Mouse (Mus musculus): ENCODE data around the gene Kmt2d. TPM values are rescaled to one million over a fixed set of nuclear protein-coding genes. Genes with fewer than 3 reads are reported as not detected.
"Not testable (repeated sequence)": the region's sequence is repeated elsewhere in the genome, so short reads cannot be mapped to it uniquely, and the experiment has no call there.

Gene Kmt2d
- polyA plus RNA-seq, 1 experiment from 2014 or later = 7.0 TPM

DNA sequence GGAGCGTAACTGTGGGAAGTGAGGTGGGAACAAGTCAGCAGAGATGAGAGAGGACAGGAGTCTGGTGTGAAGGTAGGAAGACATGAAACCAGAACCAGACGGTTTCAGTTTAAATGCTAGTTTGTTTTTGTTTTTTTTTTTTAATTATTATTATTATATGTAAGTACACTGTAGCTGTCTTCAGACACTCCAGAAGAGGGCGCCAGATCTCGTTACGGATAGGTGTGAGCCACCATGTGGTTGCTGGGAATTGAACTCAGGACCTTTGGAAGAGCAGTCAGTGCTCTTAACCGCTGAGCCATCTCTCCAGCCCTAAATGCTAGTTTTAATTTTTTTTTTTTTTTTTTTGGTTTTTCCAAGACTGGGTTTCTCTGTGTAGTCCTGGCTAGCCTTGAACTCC is 60.8 kb downstream of the Kmt2d start:
- Histone ChIP-seq H3K36me3 (peaks cover 47% of the 10 kb centered on the region), H3K4me1 (peaks cover 32% of the 10 kb centered on the region), H3K27me3 (replicated peaks) (peaks cover 49% of the 10 kb centered on the region)
- not testable (repeated sequence) for H3K9ac ChIP-seq; ATAC-seq; H3K27ac ChIP-seq; H3K9me3 ChIP-seq (replicated peaks); H3K4me3 ChIP-seq; H3K4me2 ChIP-seq
- 60% methylated on average over 6 of the region's 6 CpGs for WGBS (ENCODE audit: insufficient replicate concordance)

DNA sequence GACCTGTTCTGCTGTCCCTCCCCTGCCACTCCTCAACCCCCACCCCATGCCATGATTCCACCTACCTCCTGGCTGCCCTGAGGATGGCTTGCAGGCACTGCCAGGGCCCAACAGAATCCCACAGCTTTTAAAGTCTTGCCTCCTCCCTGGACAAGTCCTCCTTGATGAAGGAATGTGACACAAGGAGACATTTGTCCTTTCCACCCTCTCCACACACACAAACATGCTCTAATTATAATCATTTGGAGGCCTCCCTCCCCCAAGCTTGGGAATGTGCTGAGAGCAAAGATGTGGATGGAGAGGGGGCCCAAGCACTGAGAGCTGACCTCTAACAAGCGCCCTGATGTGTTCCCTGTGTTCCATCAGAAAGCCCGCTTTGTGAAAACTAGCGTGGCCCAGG is 61.6 kb downstream of the Kmt2d start, which contains the start of gene Ddn:
TSS of gene Ddn (minus strand) at position 101 of the 400 bp plus-strand sequence.
- no peak within 1 kb of the TSS for H3K4me3 ChIP-seq
- no peak for ATAC-seq
- peaks cover 39% of the 10 kb centered on the region for H3K36me3 ChIP-seq
- no peak within 1 kb of the TSS for H3K27ac ChIP-seq
- H3K27me3 ChIP-seq (replicated peaks) = peaks cover 57% of the 10 kb centered on the region
- no peak within 1 kb of the TSS for H3K9ac ChIP-seq
- no peak within 1 kb of the TSS for H3K4me2 ChIP-seq
- H3K4me1 ChIP-seq = peaks cover 37% of the 10 kb centered on the region
- WGBS (ENCODE audit: insufficient replicate concordance) = 60% methylated on average over 3 of the region's 3 CpGs
- no peaks in the 10 kb centered on the region for H3K9me3 ChIP-seq (replicated peaks)

DNA sequence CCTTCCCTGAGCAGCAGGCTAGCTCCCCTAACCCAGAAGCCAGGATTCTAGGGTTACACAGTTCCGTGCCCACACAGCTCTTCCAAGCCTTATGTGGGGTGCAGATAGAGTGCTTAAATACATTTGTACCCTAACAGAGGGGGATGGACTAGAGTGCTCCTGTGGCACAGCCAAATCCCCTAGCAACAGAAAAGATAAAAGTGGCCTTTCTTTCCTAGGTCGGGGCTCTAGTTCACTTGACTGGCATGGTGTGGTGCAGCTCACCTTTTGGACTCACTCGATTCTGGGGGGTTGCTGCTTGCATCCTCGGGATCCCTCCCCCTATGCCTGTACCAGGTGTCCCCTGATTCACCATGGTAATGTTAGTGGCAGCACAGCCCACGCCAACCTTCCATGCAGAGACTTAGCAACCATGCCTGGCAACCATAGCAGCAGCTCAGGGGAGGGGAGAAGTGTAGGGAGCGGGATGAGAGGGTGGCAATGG is 62.3 kb downstream of the Kmt2d start:
- Histone ChIP-seq H3K36me3 (peaks cover 32% of the 10 kb centered on the region), H3K9me3 (replicated peaks) (no peaks in the 10 kb centered on the region), H3K27ac (no peak overlapping the region), H3K4me2 (no peak overlapping the region), H3K4me1 (peaks cover 41% of the 10 kb centered on the region), H3K27me3 (replicated peaks) (peaks cover 64% of the 10 kb centered on the region), H3K9ac (no peak overlapping the region), H3K4me3 (no peak overlapping the region)
- 14% methylated on average over 6 of the region's 6 CpGs for WGBS (ENCODE audit: insufficient replicate concordance)
- no peak for ATAC-seq

DNA sequence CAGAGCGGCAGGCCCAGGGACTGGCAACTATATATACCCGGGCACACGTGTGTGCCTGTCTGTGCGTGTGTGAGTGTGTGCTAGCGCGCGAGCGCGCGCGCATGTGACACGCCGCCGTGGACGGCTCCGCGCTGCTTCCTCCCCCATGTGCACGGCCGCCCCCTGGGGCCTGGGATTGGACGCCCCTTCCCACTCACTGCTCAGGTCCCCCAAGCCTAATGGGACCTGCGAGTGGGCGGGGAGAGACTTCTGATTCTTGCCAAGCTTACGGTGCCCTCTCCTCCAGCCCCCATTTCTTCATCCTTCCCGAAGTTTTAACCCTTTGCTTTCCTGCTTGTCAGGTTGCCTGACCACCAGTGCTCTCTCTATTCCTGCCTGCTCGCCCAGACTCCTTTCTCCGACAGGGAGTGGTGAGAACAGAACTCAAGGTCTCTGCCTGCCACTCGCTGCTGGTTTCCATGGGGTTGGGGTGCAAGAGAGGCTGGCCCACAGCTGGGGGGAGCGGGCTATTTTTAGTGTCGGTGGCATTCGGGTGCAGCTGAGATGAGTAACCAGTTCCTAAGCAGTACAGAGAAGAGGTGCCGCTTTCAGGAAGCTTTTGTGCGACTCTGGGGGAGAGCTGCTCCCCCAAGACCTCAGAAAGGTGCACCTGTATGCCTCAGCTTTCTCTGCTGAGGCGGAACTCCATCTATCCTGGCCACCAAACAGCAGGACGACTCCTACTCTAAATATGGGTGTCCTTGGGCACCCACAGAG is 62.9 kb downstream of the Kmt2d start:
- no peaks in the 10 kb centered on the region for H3K9me3 ChIP-seq (replicated peaks)
- WGBS (ENCODE audit: insufficient replicate concordance) = 3% methylated on average over 34 of the region's 34 CpGs
- ATAC-seq = no peak

DNA sequence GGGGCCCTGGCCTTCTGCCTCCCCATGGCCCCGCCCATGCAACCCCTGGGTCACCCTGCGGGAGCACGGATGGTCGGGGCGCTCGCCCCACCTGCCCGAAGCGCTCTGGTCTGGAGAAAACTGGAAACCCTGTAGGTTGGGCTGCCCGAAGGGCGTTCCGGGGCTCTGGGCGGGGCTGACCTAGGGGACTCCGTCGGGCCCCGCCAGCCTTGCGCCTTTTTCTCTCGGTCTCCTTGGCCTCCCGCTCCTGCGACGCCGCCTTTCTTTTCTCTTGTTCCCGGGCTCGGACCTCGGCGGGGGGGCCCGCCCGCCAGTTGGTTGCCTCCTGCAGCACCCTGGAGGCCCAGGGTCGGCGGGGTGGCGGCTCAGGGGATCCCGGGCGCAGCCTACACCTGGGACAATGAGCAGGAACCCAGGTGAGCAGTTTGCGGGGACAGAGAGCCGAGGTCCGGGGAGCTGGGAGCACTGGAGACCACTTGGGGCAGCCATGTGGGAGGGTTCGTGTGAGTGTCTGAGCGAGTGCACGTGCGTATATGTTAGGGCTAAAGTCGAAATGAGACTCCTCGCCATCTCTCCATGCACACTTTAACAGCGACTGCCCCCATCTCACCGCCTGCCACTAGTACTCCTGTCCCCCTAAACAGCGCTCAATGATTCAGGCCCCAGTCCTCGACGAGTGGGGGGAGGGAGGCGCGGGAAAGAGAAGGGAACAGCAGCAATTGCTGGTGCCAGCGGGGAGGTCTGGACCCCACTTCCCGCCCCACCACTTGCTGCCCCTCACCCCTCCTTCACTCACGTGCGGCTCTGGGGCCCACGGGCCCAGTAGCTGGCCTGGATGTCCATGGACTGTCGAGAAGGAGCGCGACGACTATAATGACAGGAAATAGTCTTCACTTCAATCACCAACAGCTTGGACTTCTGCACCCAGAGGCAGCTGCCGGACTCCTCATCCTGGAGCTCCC is 63.9 kb downstream of the Kmt2d start:
- Histone ChIP-seq H3K9me3 (replicated peaks) (no peaks in the 10 kb centered on the region), H3K9ac (peak overlapping the region; percentile 44), H3K27me3 (replicated peaks) (peaks cover 80% of the 10 kb centered on the region), H3K4me3 (peak overlapping the region; percentile 45), H3K4me2 (peak overlapping the region; percentile 69), H3K27ac (no peak overlapping the region), H3K36me3 (peaks cover 16% of the 10 kb centered on the region), H3K4me1 (peaks cover 50% of the 10 kb centered on the region)
- 2% methylated on average over 58 of the region's 58 CpGs for WGBS (ENCODE audit: insufficient replicate concordance)
- ATAC-seq = peak; percentile 60

More for the DNA sequence above, 62.9 kb downstream of the Kmt2d start:
- Histone ChIP-seq H3K4me2 (peak overlapping the region; percentile 69), H3K4me1 (peaks cover 47% of the 10 kb centered on the region), H3K9ac (0 out of 2 replicates have a peak overlapping the region, but pooled peaks have one; percentile 19), H3K36me3 (peaks cover 26% of the 10 kb centered on the region), H3K27me3 (replicated peaks) (peaks cover 70% of the 10 kb centered on the region), H3K27ac (no peak overlapping the region), H3K4me3 (peak overlapping the region; percentile 45)

DNA sequence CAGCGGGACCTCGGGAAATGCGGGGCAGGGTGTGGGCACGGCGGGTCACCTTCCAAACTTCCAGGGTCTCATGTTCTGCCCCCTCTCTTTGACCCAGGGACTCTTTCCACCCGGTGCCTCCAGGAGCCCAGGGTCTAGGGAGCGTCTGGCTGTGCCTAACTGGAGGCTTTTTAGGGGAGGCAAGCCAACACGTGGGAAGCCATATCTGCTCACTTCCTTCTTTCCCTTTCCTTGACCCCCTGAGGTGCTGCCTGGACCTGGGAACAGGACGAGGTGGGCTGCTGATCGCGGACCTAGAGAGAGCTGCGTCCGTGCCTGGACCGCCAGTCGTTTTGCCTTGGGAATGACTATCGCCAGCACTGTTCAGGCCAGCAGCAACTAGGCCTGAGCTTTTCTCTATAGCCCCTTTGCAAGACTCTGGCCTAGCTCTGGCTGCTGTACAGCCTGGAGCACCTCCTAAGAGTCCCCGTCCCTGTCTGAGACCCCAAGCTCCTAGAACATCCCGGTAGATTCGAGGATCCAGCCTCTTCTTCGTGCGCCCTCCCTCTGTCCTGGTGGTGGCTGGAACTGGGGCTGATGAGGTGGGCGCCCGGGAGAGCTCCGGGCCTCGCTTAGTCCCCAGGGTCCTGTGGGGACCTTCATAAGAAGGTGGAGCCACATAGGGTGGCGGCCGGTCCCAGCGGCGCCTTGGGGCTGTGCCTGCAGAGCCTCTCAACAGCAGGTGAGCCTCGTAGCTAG is 64.8 kb downstream of the Kmt2d start:
- WGBS (ENCODE audit: insufficient replicate concordance) = 10% methylated on average over 30 of the region's 30 CpGs
- H3K9ac ChIP-seq = peak overlapping the region; percentile 44

DNA sequence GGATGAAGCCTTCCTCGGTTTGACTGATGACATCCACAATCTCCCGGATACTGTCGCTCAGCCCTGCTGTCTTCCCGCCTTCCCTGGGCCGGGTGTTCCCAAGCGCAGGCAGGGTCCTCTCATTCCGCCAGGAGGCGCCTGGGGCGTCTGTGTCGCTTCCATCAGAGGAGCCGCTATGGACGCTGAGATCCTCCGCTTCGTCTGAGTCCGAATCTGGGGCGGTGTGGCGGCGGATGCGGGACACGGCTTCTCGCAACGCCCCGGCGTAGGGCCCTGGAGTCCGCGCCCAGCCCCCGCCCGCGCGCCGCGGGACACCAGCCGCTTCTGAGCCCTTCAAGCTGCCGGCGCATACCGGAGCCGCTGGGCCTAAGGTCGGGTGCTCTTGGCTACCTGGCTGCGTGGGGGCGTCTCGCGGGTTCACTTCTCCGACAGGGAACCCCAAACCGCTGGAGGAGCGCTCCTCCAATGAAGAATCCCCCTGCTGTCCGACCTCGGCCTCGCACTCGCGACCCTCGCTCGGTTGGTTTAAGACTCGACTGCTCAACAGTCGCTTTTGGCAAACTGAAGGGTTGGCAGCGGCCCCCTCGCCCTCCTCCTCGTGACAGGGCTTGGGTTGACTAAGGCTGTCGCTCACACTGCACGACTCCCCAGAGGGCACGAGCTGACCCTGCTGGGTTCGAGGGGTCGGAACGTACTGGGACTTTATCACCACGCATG is 65.5 kb downstream of the Kmt2d start:
- Histone ChIP-seq H3K9ac (peak overlapping the region; percentile 48; the same call in 1 of the 2 replicates), H3K27ac (no peak overlapping the region), H3K27me3 (replicated peaks) (peaks cover 96% of the 10 kb centered on the region), H3K36me3 (no peaks in the 10 kb centered on the region; the same call in 1 of the 2 replicates), H3K4me1 (peaks cover 50% of the 10 kb centered on the region), H3K9me3 (replicated peaks) (no peaks in the 10 kb centered on the region), H3K4me2 (peak overlapping the region; percentile 69), H3K4me3 (peak overlapping the region; percentile 46)
- WGBS (ENCODE audit: insufficient replicate concordance) = under 1% methylated on average over 64 of the region's 64 CpGs
- ATAC-seq = no peak

More for the DNA sequence above, 64.8 kb downstream of the Kmt2d start:
- Histone ChIP-seq H3K4me3 (peak overlapping the region; percentile 46), H3K4me2 (peak overlapping the region; percentile 69), H3K9me3 (replicated peaks) (no peaks in the 10 kb centered on the region), H3K27ac (no peak overlapping the region), H3K4me1 (peaks cover 50% of the 10 kb centered on the region), H3K36me3 (peaks cover 7% of the 10 kb centered on the region), H3K27me3 (replicated peaks) (peaks cover 89% of the 10 kb centered on the region)
- ATAC-seq = peak; percentile 13; the same call in 1 of the 2 replicates

DNA sequence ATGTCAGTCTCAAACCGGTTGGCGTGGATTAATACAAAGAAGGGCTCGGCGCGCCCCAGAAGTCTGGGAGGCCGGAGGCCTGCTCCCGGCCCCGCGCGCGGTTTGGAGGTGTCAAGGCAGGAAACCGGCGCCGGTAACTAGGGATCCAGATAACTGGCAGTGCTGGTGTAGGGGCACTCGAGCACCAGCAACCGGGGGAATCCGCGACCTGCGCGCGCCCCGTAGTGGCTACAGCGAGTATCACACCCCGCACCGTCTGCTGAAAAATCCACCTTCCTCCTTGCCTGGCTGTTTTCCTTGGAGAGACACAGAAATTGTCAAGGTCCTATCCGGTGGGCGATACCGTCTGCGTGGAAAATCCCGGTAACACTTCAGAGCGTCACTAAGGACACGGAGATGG is 67.0 kb downstream of the Kmt2d start:
- Histone ChIP-seq H3K9me3 (replicated peaks) (no peaks in the 10 kb centered on the region), H3K27ac (no peak overlapping the region), H3K9ac (no peak overlapping the region), H3K4me1 (peaks cover 50% of the 10 kb centered on the region), H3K4me2 (peak overlapping the region; percentile 48), H3K36me3 (no peaks in the 10 kb centered on the region), H3K4me3 (peak overlapping the region; percentile 18; the same call in 1 of the 2 replicates), H3K27me3 (replicated peaks) (peaks cover 100% of the 10 kb centered on the region)
- peak; percentile 44; the same call in 1 of the 2 replicates for ATAC-seq
- under 1% methylated on average over 32 of the region's 32 CpGs for WGBS (ENCODE audit: insufficient replicate concordance)

DNA sequence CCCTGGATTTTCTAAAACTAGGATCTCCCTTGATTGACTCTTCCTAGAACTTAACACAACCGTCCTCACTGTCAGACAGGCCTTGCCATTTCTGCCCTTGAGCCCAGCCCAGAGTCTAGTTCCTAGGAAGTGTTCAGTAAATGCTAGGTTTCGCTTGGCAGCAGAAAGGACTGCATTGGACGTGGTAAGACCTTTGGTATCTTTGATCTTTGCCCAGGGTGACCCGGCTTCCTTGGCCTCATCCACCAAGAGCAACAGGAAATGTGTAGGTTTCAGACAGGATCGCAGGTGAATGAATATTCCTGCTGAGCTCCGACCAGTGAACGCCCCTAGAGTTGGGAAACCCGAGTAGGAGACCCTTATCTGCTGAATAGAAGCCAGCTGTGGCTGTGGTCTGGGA is 68.1 kb downstream of the Kmt2d start:
- Histone ChIP-seq H3K27ac (no peak overlapping the region), H3K36me3 (no peaks in the 10 kb centered on the region), H3K27me3 (replicated peaks) (peaks cover 100% of the 10 kb centered on the region), H3K9ac (no peak overlapping the region), H3K9me3 (replicated peaks) (no peaks in the 10 kb centered on the region), H3K4me2 (peak overlapping the region; percentile 48; the same call in 1 of the 2 replicates), H3K4me3 (no peak overlapping the region), H3K4me1 (peaks cover 46% of the 10 kb centered on the region)
- ATAC-seq = no peak
- whole genome bisulfite sequencing (ENCODE audit: insufficient replicate concordance) = 3% methylated on average over 8 of the region's 8 CpGs

DNA sequence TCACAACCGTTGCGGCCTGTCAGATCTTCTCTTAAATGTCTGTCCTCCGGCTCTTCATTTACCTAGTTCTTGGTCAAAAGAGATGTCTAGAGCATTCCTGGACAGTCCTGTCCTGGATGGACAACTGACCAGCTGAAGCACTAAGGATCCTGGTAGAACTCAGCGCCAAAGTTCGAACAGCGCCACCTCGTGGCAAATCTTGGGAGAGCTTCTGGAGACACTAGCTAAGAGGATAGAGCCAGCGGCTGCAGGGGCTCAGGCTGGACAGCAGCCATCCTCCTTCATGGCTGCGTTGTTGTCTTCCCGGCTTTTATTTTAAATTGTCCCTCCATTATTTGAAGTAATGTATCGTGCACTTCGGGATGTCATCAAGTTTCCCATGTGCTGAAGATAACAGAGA is 71.6 kb downstream of the Kmt2d start:
- H3K9ac ChIP-seq = no peak overlapping the region
- 10% methylated on average over 12 of the region's 12 CpGs for WGBS (ENCODE audit: insufficient replicate concordance)
- H3K4me2 ChIP-seq = no peak overlapping the region
- H3K27ac ChIP-seq = no peak overlapping the region
- H3K27me3 ChIP-seq (replicated peaks) = peaks cover 100% of the 10 kb centered on the region
- H3K4me1 ChIP-seq = peaks cover 16% of the 10 kb centered on the region
- 0 out of 2 replicates have a peak, but pooled peaks have one; percentile 40 for ATAC-seq
- no peak overlapping the region for H3K4me3 ChIP-seq
- no peaks in the 10 kb centered on the region for H3K9me3 ChIP-seq (replicated peaks)
- H3K36me3 ChIP-seq = no peaks in the 10 kb centered on the region

DNA sequence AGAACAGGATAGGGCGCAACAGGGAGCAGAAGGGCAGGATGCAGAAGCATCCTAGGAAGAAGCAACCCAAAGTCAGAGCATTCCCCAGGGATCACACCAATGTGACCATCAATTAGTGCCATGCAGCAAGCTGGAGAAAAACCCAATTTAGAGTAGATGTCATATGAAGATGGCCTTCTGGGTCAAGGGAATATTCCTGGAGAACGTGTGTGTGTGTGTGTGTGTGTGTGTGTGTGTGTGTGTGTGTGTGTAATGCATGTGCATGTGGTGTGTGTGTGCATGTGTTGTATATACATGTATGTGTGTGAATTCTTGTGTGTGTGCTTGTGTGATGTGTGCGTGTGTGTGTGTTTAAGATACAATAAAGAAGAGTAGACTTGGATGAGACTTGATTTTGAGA is 72.1 kb downstream of the Kmt2d start:
- H3K36me3 ChIP-seq = no peaks in the 10 kb centered on the region
- peaks cover 100% of the 10 kb centered on the region for H3K27me3 ChIP-seq (replicated peaks)
- no peak overlapping the region for H3K27ac ChIP-seq
- H3K4me1 ChIP-seq = peaks cover 15% of the 10 kb centered on the region
- H3K4me3 ChIP-seq = no peak overlapping the region
- no peak overlapping the region for H3K4me2 ChIP-seq
- no peaks in the 10 kb centered on the region for H3K9me3 ChIP-seq (replicated peaks)
- no peak for ATAC-seq
- no peak overlapping the region for H3K9ac ChIP-seq
- WGBS (ENCODE audit: insufficient replicate concordance) = 35% methylated on average over 3 of the region's 3 CpGs
